Mouse (Mus musculus) MEL (cell line): ENCODE results near the gene Sgms1. TPM values are rescaled to one million over a fixed set of nuclear protein-coding genes. Genes with fewer than 3 reads are reported as not detected.

ENCODE experiments used
- DNase-seq: peaks from one replicate; pipeline ENCODE4 v3.0.0; 2011; ENCODE audit warnings: low read depth, low spot score
- H3K27ac ChIP-seq: 2 replicates; pipeline ENCODE4 v1.5.1; 2012; ENCODE audit warnings: low read depth, mild to moderate bottlenecking, control low read depth, low read length, moderate library complexity; ENCODE audit not compliant: control insufficient read depth
- H3K27me3 ChIP-seq, 2 experiments: fragments of 150-350 bp in 1 of 2; sonication (generic) in 1 of 2; 2 replicates each; pipeline ENCODE4 v1.6.1; 2012; ENCODE audit warnings: low read length in 2 of 2, mild to moderate bottlenecking in 2 of 2, improper control_type of control experiment in 1 of 2, moderate library complexity in 1 of 2; ENCODE audit not compliant: insufficient read depth in 2 of 2, control insufficient read depth in 1 of 2
- H3K36me3 ChIP-seq, 2 experiments: 2 replicates each; pipeline ENCODE4 v1.6.1; 2012 to 2014; ENCODE audit warnings: low read length in 2 of 2, improper control_type of control experiment in 1 of 2, inconsistent platforms in 1 of 2, mild to moderate bottlenecking in 1 of 2; ENCODE audit not compliant: insufficient read depth in 2 of 2, control insufficient read depth in 1 of 2
- H3K4me1 ChIP-seq, 2 experiments: fragments of 150-350 bp in 1 of 2; sonication (generic) in 1 of 2; 2 replicates each; pipeline ENCODE4 v1.6.1; 2012; ENCODE audit warnings: low read length in 2 of 2, improper control_type of control experiment in 1 of 2, mild to moderate bottlenecking in 1 of 2; ENCODE audit not compliant: insufficient read depth in 2 of 2, control insufficient read depth in 1 of 2
- H3K4me3 ChIP-seq, 2 experiments: fragments of 150-350 bp in 1 of 2; sonication (generic) in 1 of 2; 2 replicates each; pipeline ENCODE4 v1.5.1; 2012; ENCODE audit warnings: low read depth in 2 of 2, low read length in 2 of 2, mild to moderate bottlenecking in 2 of 2, moderate library complexity in 2 of 2, control low read depth in 1 of 2, improper control_type of control experiment in 1 of 2; ENCODE audit not compliant: control insufficient read depth in 1 of 2, insufficient read depth in 1 of 2
- H3K79me2 ChIP-seq: 2 replicates; pipeline ENCODE4 v1.6.1; 2012; ENCODE audit warnings: mild to moderate bottlenecking, low read length, moderate library complexity; ENCODE audit not compliant: control insufficient read depth, poor library complexity, insufficient read depth
- H3K9ac ChIP-seq: 2 replicates; pipeline ENCODE4 v1.6.1; 2012; ENCODE audit warnings: low read depth, mild to moderate bottlenecking, control low read depth, low read length, moderate library complexity; ENCODE audit not compliant: control insufficient read depth, poor library complexity, severe bottlenecking
- H3K9me3 ChIP-seq: fragments of 150-350 bp; sonication (generic); replicated peaks from 2 replicates; pipeline ENCODE4 v1.6.1; 2012; ENCODE audit warnings: mild to moderate bottlenecking, low read length, improper control_type of control experiment, moderate library complexity; ENCODE audit not compliant: insufficient read depth
- BHLHE40 ChIP-seq: IDR thresholded peaks from 2 replicates; pipeline ENCODE4 v1.6.1; 2012; ENCODE audit warnings: low read depth, mild to moderate bottlenecking, inconsistent platforms, low read length, improper control_type of control experiment, borderline replicate concordance
- CHD1 ChIP-seq: IDR thresholded peaks from 2 replicates; pipeline ENCODE4 v1.6.1; 2012; ENCODE audit warnings: low read depth, mild to moderate bottlenecking, inconsistent platforms, low read length, improper control_type of control experiment
- CTCF ChIP-seq, 3 experiments: IDR thresholded peaks in 2 of 3; conservative IDR thresholded peaks in 1 of 3; 2 replicates each; pipeline ENCODE4 v1.5.1; 2011 to 2012; ENCODE audit warnings: low read length in 3 of 3, low read depth in 2 of 3, mild to moderate bottlenecking in 2 of 3, improper control_type of control experiment in 1 of 3, inconsistent platforms in 1 of 3, mixed read lengths in 1 of 3, moderate library complexity in 1 of 3; ENCODE audit not compliant: control insufficient read depth in 1 of 3, insufficient read depth in 1 of 3, poor library complexity in 1 of 3, severe bottlenecking in 1 of 3
- EP300 ChIP-seq, 2 experiments: IDR thresholded peaks; 2 replicates each; pipeline ENCODE4 v1.6.1; 2011; ENCODE audit warnings: improper control_type of control experiment in 2 of 2, low read length in 2 of 2, low read depth in 1 of 2, mild to moderate bottlenecking in 1 of 2
- GABPA ChIP-seq: IDR thresholded peaks from 2 replicates; pipeline ENCODE4 v1.6.1; 2012; ENCODE audit warnings: low read depth, mild to moderate bottlenecking, inconsistent platforms, low read length, improper control_type of control experiment, moderate library complexity
- HCFC1 ChIP-seq: IDR thresholded peaks from 2 replicates; pipeline ENCODE4 v1.6.1; 2012; ENCODE audit warnings: low read depth, mild to moderate bottlenecking, inconsistent platforms, low read length, improper control_type of control experiment, moderate library complexity
- JUND ChIP-seq: IDR thresholded peaks from 2 replicates; pipeline ENCODE4 v1.6.1; 2011; ENCODE audit warnings: low read depth, mild to moderate bottlenecking, improper control_type of control experiment, low read length
- KAT2A ChIP-seq: conservative IDR thresholded peaks from 2 replicates; pipeline ENCODE4 v1.6.1; 2012; ENCODE audit warnings: low read depth, low read length, improper control_type of control experiment, inconsistent platforms
- MYC ChIP-seq: IDR thresholded peaks from 2 replicates; pipeline ENCODE4 v1.6.1; 2011; ENCODE audit warnings: low read depth, mild to moderate bottlenecking, low read length, improper control_type of control experiment, moderate library complexity
- POLR2AphosphoS5 ChIP-seq: IDR thresholded peaks from 2 replicates; pipeline ENCODE4 v1.6.1; 2012; ENCODE audit warnings: low read depth, borderline replicate concordance, mild to moderate bottlenecking, inconsistent platforms, low read length, moderate library complexity, mixed read lengths
- RAD21 ChIP-seq: IDR thresholded peaks from 2 replicates; pipeline ENCODE4 v1.6.1; 2011; ENCODE audit warnings: mild to moderate bottlenecking, low read depth, low read length, improper control_type of control experiment
- RCOR1 ChIP-seq: IDR thresholded peaks from 2 replicates; pipeline ENCODE4 v1.6.1; 2012; ENCODE audit warnings: low read depth, mild to moderate bottlenecking, inconsistent platforms, low read length, improper control_type of control experiment
- SMC3 ChIP-seq: IDR thresholded peaks from 2 replicates; pipeline ENCODE4 v1.6.1; 2011; ENCODE audit warnings: low read depth, low read length, improper control_type of control experiment
- TAL1 ChIP-seq: IDR thresholded peaks from 2 replicates; pipeline ENCODE4 v1.6.1; 2012; ENCODE audit warnings: mild to moderate bottlenecking, inconsistent platforms, low read length, moderate library complexity, mixed read lengths
- TBP ChIP-seq: IDR thresholded peaks from 2 replicates; pipeline ENCODE4 v1.8.0; 2011; ENCODE audit warnings: low read depth, low read length, improper control_type of control experiment
- TCF12 ChIP-seq: IDR thresholded peaks from 2 replicates; pipeline ENCODE4 v1.6.1; 2014; ENCODE audit warnings: low read depth, mild to moderate bottlenecking, inconsistent platforms, low read length, improper control_type of control experiment, moderate library complexity
- UBTF ChIP-seq: IDR thresholded peaks from 2 replicates; pipeline ENCODE4 v1.6.1; 2012; ENCODE audit warnings: low read depth, mild to moderate bottlenecking, inconsistent platforms, low read length, improper control_type of control experiment, moderate library complexity, borderline replicate concordance; ENCODE audit not compliant: insufficient read depth
- USF1 ChIP-seq: IDR thresholded peaks from 2 replicates; pipeline ENCODE4 v1.6.1; 2014; ENCODE audit warnings: low read depth, mild to moderate bottlenecking, inconsistent platforms, low read length, improper control_type of control experiment, moderate library complexity
- ZKSCAN1 ChIP-seq: IDR thresholded peaks from 2 replicates; pipeline ENCODE4 v1.6.1; 2012; ENCODE audit warnings: low read depth, mild to moderate bottlenecking, inconsistent platforms, low read length, improper control_type of control experiment, moderate library complexity
- ZMIZ1 ChIP-seq: IDR thresholded peaks from 2 replicates; pipeline ENCODE4 v1.6.1; 2012; ENCODE audit warnings: low read depth, mild to moderate bottlenecking, inconsistent platforms, low read length, improper control_type of control experiment, moderate library complexity
- polyA plus RNA-seq, 2 experiments: library from polyadenylated mRNA; stranded (reverse) in 1 of 2; unstranded in 1 of 2; fragments of >175 nt in 1 of 2; fragments of >200 nt in 1 of 2; gene quantifications; 2 replicates each; pipeline versions ENCODE4 v1.2.1 to v1.2.4; 2012; ENCODE audit warnings: low replicate concordance in 2 of 2, low read depth in 1 of 2; ENCODE audit not compliant: insufficient read length in 2 of 2, insufficient read depth in 1 of 2, missing spikeins in 1 of 2
- total RNA-seq: library from RNA; depleted of rRNA; stranded (reverse); fragments of 300-350 nt; gene quantifications from 2 replicates; pipeline ENCODE4 v1.2.3, GENCODE M21; 2012

Gene Sgms1
- total and polyA plus RNA-seq, 3 experiments: 16.3 to 18.5 TPM; not detected in 1

DNA sequence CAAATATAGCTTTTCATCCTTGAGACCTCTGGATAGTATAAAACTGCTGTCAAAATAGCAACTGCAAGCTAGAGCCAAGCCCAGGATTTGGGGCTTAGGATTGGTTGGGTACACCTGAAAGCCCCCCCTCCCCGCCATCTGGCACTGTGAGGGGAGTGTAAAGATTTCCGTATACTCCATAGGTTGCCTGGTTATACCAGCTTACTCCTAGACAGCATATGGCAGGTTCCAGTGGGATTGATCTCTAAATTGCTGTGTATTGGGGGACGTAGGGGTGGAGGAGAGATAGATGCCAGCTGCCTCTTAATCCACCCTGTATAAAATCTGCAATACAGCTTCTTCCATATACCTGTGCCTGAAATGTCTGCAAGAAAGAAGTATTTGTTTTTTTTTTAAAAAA lies 35.2 kb upstream of the Sgms1 start:
- H3K79me2 ChIP-seq: no peaks in the 10 kb centered on the region
- no peak for TF ChIP-seq ZKSCAN1
- TF ChIP-seq CTCF (IDR thresholded peaks at IDR 0.05 in 2 of 3, conservative IDR thresholded peaks at IDR 0.05 in 1 of 3; ENCODE audit: control insufficient read depth in 1 of 3, insufficient read depth in 1 of 3, low read depth in 2 of 3, low read length in 3 of 3, poor library complexity in 1 of 3, severe bottlenecking in 1 of 3): no peak
- no peak for TF ChIP-seq RAD21
- TF ChIP-seq JUND: no peak
- no peak for TF ChIP-seq POLR2AphosphoS5
- no peak for TF ChIP-seq KAT2A
- TF ChIP-seq USF1: no peak
- TF ChIP-seq CHD1: no peak
- TF ChIP-seq UBTF: no peak
- TF ChIP-seq GABPA: no peak
- TF ChIP-seq BHLHE40: no peak
- no peak for TF ChIP-seq TCF12
- no peak for TF ChIP-seq ZMIZ1
- no peak for TF ChIP-seq SMC3
- no peak for TF ChIP-seq MYC
- no peak for TF ChIP-seq TBP
- no peak for TF ChIP-seq EP300 (IDR thresholded peaks at IDR 0.05; ENCODE audit: low read depth in 1 of 2, low read length in 2 of 2)
- TF ChIP-seq TAL1: no peak
- TF ChIP-seq RCOR1: no peak
- TF ChIP-seq, all 39 proteins: peak for 0
- Histone ChIP-seq H3K4me1 (no peaks in the 10 kb centered on the region), H3K9me3 (no peaks in the 10 kb centered on the region), H3K27ac (no peak overlapping the region), H3K4me3 (no peak overlapping the region), H3K36me3 (no peaks in the 10 kb centered on the region), H3K27me3 (no peaks in the 10 kb centered on the region), H3K9ac (no peak overlapping the region)
- DNase-seq: no peak

DNA sequence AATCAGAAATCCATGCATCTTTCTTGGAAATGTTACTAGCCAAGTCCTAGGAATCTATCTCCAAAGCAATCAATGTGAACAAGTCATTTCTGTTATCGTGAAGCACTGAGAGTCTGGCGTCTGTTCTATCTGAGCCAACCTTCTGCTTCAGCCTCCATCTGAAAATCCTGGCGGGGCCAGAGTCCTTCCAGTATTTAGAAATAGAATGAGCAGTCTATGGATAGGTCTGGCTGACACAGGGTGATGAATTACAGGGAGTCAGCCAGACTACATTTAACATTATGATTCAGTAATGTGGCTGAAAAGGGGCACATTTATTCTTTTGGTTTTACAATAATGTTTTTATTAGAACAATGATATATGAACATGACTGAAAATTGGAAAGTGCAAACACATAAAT lies 29.6 kb upstream of the Sgms1 start:
- no peaks in the 10 kb centered on the region for H3K79me2 ChIP-seq
- no peaks in the 10 kb centered on the region for H3K27me3 ChIP-seq
- no peak for DNase-seq
- no peaks in the 10 kb centered on the region for H3K9me3 ChIP-seq
- H3K27ac ChIP-seq: no peak overlapping the region
- H3K36me3 ChIP-seq: peaks cover 0 to 2% of the 10 kb centered on the region in 2 experiments; a peak in 2 of 4 replicates
- TF ChIP-seq CHD1 (no peak), HCFC1 (no peak)
- TF ChIP-seq, all 39 proteins: peak for 0
- no peak overlapping the region for H3K4me3 ChIP-seq
- H3K9ac ChIP-seq: no peak overlapping the region
- peaks cover 0 to 8% of the 10 kb centered on the region in 2 experiments; a peak in 2 of 4 replicates for H3K4me1 ChIP-seq
